In the genomic region with DNA sequence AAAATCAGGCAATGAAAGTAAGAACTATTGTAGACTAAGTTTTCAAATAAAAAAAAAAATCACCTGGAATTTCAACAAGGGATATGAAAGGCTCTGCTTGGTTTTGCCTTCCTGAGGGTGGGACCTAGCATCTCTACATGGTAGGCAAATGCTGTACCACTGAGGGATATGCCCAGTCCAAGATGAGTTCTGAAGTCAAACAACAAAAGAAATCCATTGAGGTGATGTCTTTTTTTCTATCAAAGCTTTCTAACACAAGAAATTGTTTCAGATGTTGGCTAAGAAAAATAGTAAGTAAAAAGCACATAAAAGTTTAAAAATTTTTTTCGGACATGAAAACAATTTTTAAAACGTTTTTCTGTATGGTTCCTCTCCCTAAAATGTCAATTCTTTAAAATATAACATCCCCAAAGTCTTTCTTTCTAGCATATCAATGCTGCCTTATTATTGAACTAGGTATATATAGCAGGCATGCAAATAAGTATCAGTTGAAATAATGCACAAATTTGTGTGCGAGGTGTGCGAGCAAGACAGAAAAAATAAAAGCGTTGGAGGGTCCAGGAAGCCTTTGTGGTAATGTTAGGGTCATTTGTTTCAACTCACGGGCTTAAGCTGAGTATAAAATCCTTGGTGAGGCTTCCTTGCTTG, we compare ENCODE assay signal across 8 mouse cellular contexts. TPM values are rescaled to one million over a fixed set of nuclear protein-coding genes. Genes with fewer than 3 reads are reported as not detected.
DNase-seq lines count a peak whose midpoint lies in the region; ATAC-seq and TF ChIP-seq lines count a peak whose summit lies in the region.

No protein-coding gene starts in this region.

- H3K4me1 ChIP-seq in heart, embryonic 11.5 days (ENCODE audit: control insufficient read depth, insufficient read depth, low read length) = no peaks in the 10 kb centered on the region
- H3K4me1 ChIP-seq in E14TG2a.4 (replicated peaks; ENCODE audit: low read depth, low read length) = peaks cover 9% of the 10 kb centered on the region

- peak overlapping the region; percentile 61 for H3K4me2 ChIP-seq in heart, embryonic 11.5 days

- peak overlapping the region; percentile 59; the same call in 1 of the 2 replicates for H3K9ac ChIP-seq in heart, embryonic 11.5 days (ENCODE audit: low read depth, low read length)

- WGBS in heart, embryonic 11.5 days (ENCODE audit: insufficient replicate concordance) = 23% methylated on average over 6 of the region's 6 CpGs
- WGBS in macrophage (ENCODE audit: missing documents) = 20% methylated on average over 6 of the region's 6 CpGs

- H3K4me3 ChIP-seq in heart, embryonic 11.5 days (ENCODE audit: low read depth, low read length) = peak overlapping the region; percentile 31; the same call in 1 of the 2 replicates
- H3K4me3 ChIP-seq in E14TG2a.4 (replicated peaks; ENCODE audit: low read length) (peak overlapping the region; percentile 93), macrophage (ENCODE audit: inconsistent target) (peak overlapping the region; percentile 95)

- H3K27ac ChIP-seq in heart, embryonic 11.5 days (ENCODE audit: low read depth, low read length) = no peak overlapping the region
- no peak overlapping the region for H3K27ac ChIP-seq in macrophage

- no peak for DNase-seq in heart, postnatal 36 days
- no peak for DNase-seq in ovary, adult 18-20 months (ENCODE audit: low spot score)
- no peak for DNase-seq in adrenal gland, postnatal 25 days
- DNase-seq in ovary, postnatal 14 days (ENCODE audit: low spot score) = no peak

- no peaks in the 10 kb centered on the region for H3K27me3 ChIP-seq in heart, embryonic 11.5 days (ENCODE audit: control insufficient read depth, insufficient read depth, low read length)
- no peaks in the 10 kb centered on the region for H3K27me3 ChIP-seq in E14TG2a.4 (ENCODE audit: insufficient read depth, low read length)

- H3K79me2 ChIP-seq in macrophage (ENCODE audit: inconsistent target) = no peaks in the 10 kb centered on the region

- TF ChIP-seq CTCF in E14TG2a.4 (conservative IDR thresholded peaks at IDR 0.05; ENCODE audit: low read length) = no peak

- ATAC-seq in heart, embryonic 11.5 days (replicated peaks; ENCODE audit: insufficient number of reproducible peaks, low FRiP score, low TSS enrichment) = peak; percentile 4; the same call in 1 of the 2 replicates
- ATAC-seq in granulocyte monocyte progenitor cell, adult 5-6 weeks (replicated peaks; ENCODE audit: poor library complexity, severe bottlenecking) = peak; percentile 3; the same call in 1 of the 2 replicates

- H3K36me3 ChIP-seq in heart, embryonic 11.5 days (ENCODE audit: control insufficient read depth, insufficient read depth, low read length) = no peaks in the 10 kb centered on the region
- H3K36me3 ChIP-seq in E14TG2a.4 (ENCODE audit: insufficient read depth, low read length) (peaks cover 9% of the 10 kb centered on the region; the same call in 1 of the 2 replicates), macrophage (ENCODE audit: inconsistent target) (peaks cover 11% of the 10 kb centered on the region; the same call in 1 of the 2 replicates)

- no peaks in the 10 kb centered on the region for H3K9me3 ChIP-seq in heart, embryonic 11.5 days (replicated peaks; ENCODE audit: control insufficient read depth, low read length)
- no peaks in the 10 kb centered on the region for H3K9me3 ChIP-seq in E14TG2a.4 (ENCODE audit: low read length)

- intact Hi-C loops in heart, postnatal 36 days (cut with DNase I) = loop anchor here (2.0 to 5.0 kb wide), 4 partner anchors 291 to 649 kb away; a partner anchor contains a TSS

RNA-seq across cellular contexts. Expression of a gene that starts 0.6 kb away (rescaled TPM):
- 34.4 and 38.3 TPM in 2 replicates for polyA plus RNA-seq in heart, embryonic 11.5 days (2014; fragmentation: Nextera tagmentation; extraction: Ambion mirVana)
- 10 to 100 TPM; 43.5 to 45.2 TPM for total RNA-seq in heart, postnatal 36 days (2021)
- 17.3 and 44.5 TPM in 2 replicates for total RNA-seq in granulocyte monocyte progenitor cell, adult 5-6 weeks (2014; fragmentation: Nextera tagmentation)
- total RNA-seq in granulocyte monocyte progenitor cell, adult 5-6 weeks (2017) = 14.3 and 22.4 TPM in 2 replicates
- total RNA-seq in macrophage (2018; cell fraction: chromatin; rRNA removed) = 10 to 100 TPM in 22 of 26 experiments, 1 to 10 TPM in 4; 4.8 to 34.7 (median 20.1) TPM
- total RNA-seq in macrophage (2018; cell fraction: cytosol; rRNA removed) = 10 to 100 TPM in 3 of 26 experiments, 1 to 10 TPM in 23; 5.5 to 11.7 (median 9.0) TPM
- total RNA-seq in macrophage (2018; cell fraction: nucleus; rRNA removed) = 10 to 100 TPM in 16 of 26 experiments, 1 to 10 TPM in 10; 4.0 to 29.8 (median 12.2) TPM
- polyA plus RNA-seq in macrophage (2018) = 8.0 to 10.4 TPM (median 8.6 TPM) in 3 replicates
- total RNA-seq in adrenal gland, postnatal 25 days (2021) = 37.2 and 48.3 TPM in 2 replicates

Comparison
In these comparisons a context has a peak if more than half of its experiments do, and no peak if none do; other contexts are left out.
1. H3K4me3 ChIP-seq: peak in every context shown above with its lines; median percentile 95 in macrophage; 93 in E14TG2a.4; 31 in heart, embryonic 11.5 days.